Mouse (Mus musculus): Measurements from ENCODE around the gene Tymp. TPM values are rescaled to one million over a fixed set of nuclear protein-coding genes. Genes with fewer than 3 reads are reported as not detected.

The Tymp gene
- polyA plus RNA-seq, 1 experiment: 4.1 TPM

DNA sequence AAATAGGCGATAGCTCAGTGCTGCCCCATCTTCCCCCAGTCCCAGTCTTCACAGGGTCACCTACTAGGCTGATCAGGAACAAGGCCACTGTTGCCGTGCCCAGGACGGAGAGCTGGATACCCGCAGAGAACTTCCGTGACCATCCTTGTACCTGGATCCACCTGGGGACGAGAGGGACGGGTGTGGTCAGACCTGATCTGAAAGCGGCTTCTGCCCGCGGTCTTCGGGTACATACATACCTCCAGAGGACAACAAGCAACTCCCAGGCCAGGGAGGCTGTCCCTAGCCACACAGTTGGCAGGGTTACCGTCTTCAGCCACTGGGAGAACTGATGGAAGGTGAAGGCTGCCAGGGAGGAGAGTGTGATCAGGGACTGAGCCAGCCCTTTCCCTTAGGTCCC lies 24.0 kb downstream of the Tymp start:
- TF ChIP-seq POLR2AphosphoS2 (IDR thresholded peaks at IDR 0.05; ENCODE audit: insufficient read length, low read depth) (no peak), SRF (IDR thresholded peaks at IDR 0.05; ENCODE audit: control insufficient read depth, insufficient read length, low read depth) (no peak), TCF3 (IDR thresholded peaks at IDR 0.05; ENCODE audit: insufficient read length, low read depth) (no peak), MYOG (IDR thresholded peaks at IDR 0.05; ENCODE audit: control insufficient read depth in 1 of 3, insufficient read depth in 1 of 3, insufficient read length in 2 of 3, low read depth in 2 of 3) (no peak), MYOD1 (IDR thresholded peaks at IDR 0.05; ENCODE audit: control insufficient read depth in 1 of 3, insufficient read length in 2 of 3, low read depth in 2 of 3) (no peak), MAX (IDR thresholded peaks at IDR 0.05; ENCODE audit: low read depth) (no peak), CEBPB (IDR thresholded peaks at IDR 0.05; ENCODE audit: insufficient read depth, poor library complexity, severe bottlenecking) (no peak), USF1 (IDR thresholded peaks at IDR 0.05; ENCODE audit: low read depth) (no peak), E2F4 (IDR thresholded peaks at IDR 0.05; ENCODE audit: insufficient read depth) (no peak), REST (IDR thresholded peaks at IDR 0.05; ENCODE audit: insufficient read depth, insufficient read length) (no peak), TCF12 (IDR thresholded peaks at IDR 0.05; ENCODE audit: insufficient read depth, poor library complexity, severe bottlenecking) (no peak), POLR2A (IDR thresholded peaks at IDR 0.05; ENCODE audit: insufficient read length, low read depth) (no peak)
- H3K36me3 ChIP-seq (ENCODE audit: control insufficient read depth, insufficient read depth): peaks cover 4% of the 10 kb centered on the region
- no peak overlapping the region for H3K4me3 ChIP-seq
- peaks cover 35% of the 10 kb centered on the region for H3K79me2 ChIP-seq (ENCODE audit: control insufficient read depth, insufficient read depth)
- H3K27me3 ChIP-seq (ENCODE audit: control insufficient read depth, insufficient read depth, insufficient read length): no peaks in the 10 kb centered on the region
- no peak overlapping the region for H3K4me2 ChIP-seq (ENCODE audit: low read depth)
- H3ac ChIP-seq (ENCODE audit: control insufficient read depth, insufficient read length): no peak overlapping the region

DNA sequence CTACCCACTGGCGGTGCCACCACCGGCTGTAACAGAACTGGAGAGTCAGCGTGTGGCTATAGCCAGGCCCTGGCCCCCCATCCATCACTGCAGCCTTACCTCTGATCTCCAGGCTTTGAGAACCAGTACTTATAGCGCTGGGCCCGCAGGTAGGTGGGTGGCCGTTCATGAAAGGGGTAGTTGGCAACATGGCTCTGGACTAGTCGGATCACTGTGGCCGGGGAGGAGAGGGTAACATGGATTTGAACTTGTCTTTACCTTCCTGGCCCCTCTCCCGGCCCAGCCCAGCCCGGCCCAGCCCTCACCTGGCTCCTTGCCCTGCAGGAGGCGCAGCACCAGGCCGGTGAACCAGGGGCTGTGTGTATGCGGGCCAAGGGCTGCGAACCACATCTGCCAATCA lies 24.8 kb downstream of the Tymp start:
- Histone ChIP-seq H3K4me2 (ENCODE audit: low read depth) (no peak overlapping the region), H3K27me3 (ENCODE audit: control insufficient read depth, insufficient read depth, insufficient read length) (no peaks in the 10 kb centered on the region), H3ac (ENCODE audit: control insufficient read depth, insufficient read length) (no peak overlapping the region), H3K4me3 (no peak overlapping the region), H3K36me3 (ENCODE audit: control insufficient read depth, insufficient read depth) (peaks cover 4% of the 10 kb centered on the region), H3K79me2 (ENCODE audit: control insufficient read depth, insufficient read depth) (peaks cover 27% of the 10 kb centered on the region)
- TF ChIP-seq TCF3 (IDR thresholded peaks at IDR 0.05; ENCODE audit: insufficient read length, low read depth) (no peak), MAX (IDR thresholded peaks at IDR 0.05; ENCODE audit: low read depth) (no peak), TCF12 (IDR thresholded peaks at IDR 0.05; ENCODE audit: insufficient read depth, poor library complexity, severe bottlenecking) (no peak), MYOG (IDR thresholded peaks at IDR 0.05; ENCODE audit: control insufficient read depth in 1 of 3, insufficient read depth in 1 of 3, insufficient read length in 2 of 3, low read depth in 2 of 3) (no peak), POLR2A (IDR thresholded peaks at IDR 0.05; ENCODE audit: insufficient read length, low read depth) (no peak), SRF (IDR thresholded peaks at IDR 0.05; ENCODE audit: control insufficient read depth, insufficient read length, low read depth) (no peak), CEBPB (IDR thresholded peaks at IDR 0.05; ENCODE audit: insufficient read depth, poor library complexity, severe bottlenecking) (no peak), E2F4 (IDR thresholded peaks at IDR 0.05; ENCODE audit: insufficient read depth) (no peak), MYOD1 (IDR thresholded peaks at IDR 0.05; ENCODE audit: control insufficient read depth in 1 of 3, insufficient read length in 2 of 3, low read depth in 2 of 3) (no peak), USF1 (IDR thresholded peaks at IDR 0.05; ENCODE audit: low read depth) (no peak)

GRCm38 (mm10) chr15:89351302-89351701 lies 25.5 kb downstream of the Tymp start:
- Histone ChIP-seq H3ac (ENCODE audit: control insufficient read depth, insufficient read length) (no peak overlapping the region), H3K4me2 (ENCODE audit: low read depth) (no peak overlapping the region), H3K79me2 (ENCODE audit: control insufficient read depth, insufficient read depth) (peaks cover 20% of the 10 kb centered on the region), H3K36me3 (ENCODE audit: control insufficient read depth, insufficient read depth) (peaks cover 4% of the 10 kb centered on the region), H3K27me3 (ENCODE audit: control insufficient read depth, insufficient read depth, insufficient read length) (no peaks in the 10 kb centered on the region), H3K4me3 (no peak overlapping the region)
- TF ChIP-seq TCF3 (IDR thresholded peaks at IDR 0.05; ENCODE audit: insufficient read length, low read depth): no peak
- TF ChIP-seq E2F4 (IDR thresholded peaks at IDR 0.05; ENCODE audit: insufficient read depth): no peak
- TF ChIP-seq USF1 (IDR thresholded peaks at IDR 0.05; ENCODE audit: low read depth): no peak
- TF ChIP-seq SRF (IDR thresholded peaks at IDR 0.05; ENCODE audit: control insufficient read depth, insufficient read length, low read depth): no peak
- no peak for TF ChIP-seq POLR2A (IDR thresholded peaks at IDR 0.05; ENCODE audit: insufficient read length, low read depth)
- no peak for TF ChIP-seq MYOD1 (IDR thresholded peaks at IDR 0.05; ENCODE audit: control insufficient read depth in 1 of 3, insufficient read length in 2 of 3, low read depth in 2 of 3)
- TF ChIP-seq CEBPB (IDR thresholded peaks at IDR 0.05; ENCODE audit: insufficient read depth, poor library complexity, severe bottlenecking): no peak
- no peak for TF ChIP-seq MAX (IDR thresholded peaks at IDR 0.05; ENCODE audit: low read depth)
- no peak for TF ChIP-seq POLR2AphosphoS2 (IDR thresholded peaks at IDR 0.05; ENCODE audit: insufficient read length, low read depth)
- no peak for TF ChIP-seq REST (IDR thresholded peaks at IDR 0.05; ENCODE audit: insufficient read depth, insufficient read length)
- no peak for TF ChIP-seq MYOG (IDR thresholded peaks at IDR 0.05; ENCODE audit: control insufficient read depth in 1 of 3, insufficient read depth in 1 of 3, insufficient read length in 2 of 3, low read depth in 2 of 3)
- no peak for TF ChIP-seq TCF12 (IDR thresholded peaks at IDR 0.05; ENCODE audit: insufficient read depth, poor library complexity, severe bottlenecking)

- H3K27me3 ChIP-seq (ENCODE audit: control insufficient read depth, insufficient read depth, insufficient read length): no peaks in the 10 kb centered on the region
- no peak overlapping the region for H3ac ChIP-seq (ENCODE audit: control insufficient read depth, insufficient read length)
- H3K36me3 ChIP-seq (ENCODE audit: control insufficient read depth, insufficient read depth): peaks cover 4% of the 10 kb centered on the region
- H3K4me2 ChIP-seq (ENCODE audit: low read depth): no peak overlapping the region
- H3K79me2 ChIP-seq (ENCODE audit: control insufficient read depth, insufficient read depth): peaks cover 14% of the 10 kb centered on the region
- no peak overlapping the region for H3K4me3 ChIP-seq
- TF ChIP-seq USF1 (IDR thresholded peaks at IDR 0.05; ENCODE audit: low read depth): no peak
- no peak for TF ChIP-seq TCF3 (IDR thresholded peaks at IDR 0.05; ENCODE audit: insufficient read length, low read depth)
- no peak for TF ChIP-seq POLR2AphosphoS2 (IDR thresholded peaks at IDR 0.05; ENCODE audit: insufficient read length, low read depth)
- no peak for TF ChIP-seq MYOD1 (IDR thresholded peaks at IDR 0.05; ENCODE audit: control insufficient read depth in 1 of 3, insufficient read length in 2 of 3, low read depth in 2 of 3)
- no peak for TF ChIP-seq SRF (IDR thresholded peaks at IDR 0.05; ENCODE audit: control insufficient read depth, insufficient read length, low read depth)
- TF ChIP-seq CEBPB (IDR thresholded peaks at IDR 0.05; ENCODE audit: insufficient read depth, poor library complexity, severe bottlenecking): no peak
- no peak for TF ChIP-seq TCF12 (IDR thresholded peaks at IDR 0.05; ENCODE audit: insufficient read depth, poor library complexity, severe bottlenecking)
- TF ChIP-seq REST (IDR thresholded peaks at IDR 0.05; ENCODE audit: insufficient read depth, insufficient read length): no peak
- no peak for TF ChIP-seq MAX (IDR thresholded peaks at IDR 0.05; ENCODE audit: low read depth)
- TF ChIP-seq POLR2A (IDR thresholded peaks at IDR 0.05; ENCODE audit: insufficient read length, low read depth): no peak
- no peak for TF ChIP-seq MYOG (IDR thresholded peaks at IDR 0.05; ENCODE audit: control insufficient read depth in 1 of 3, insufficient read depth in 1 of 3, insufficient read length in 2 of 3, low read depth in 2 of 3)
These were observed 26.4 kb downstream of the Tymp start for GRCm38 (mm10) chr15:89350447-89350846.
